Mouse (Mus musculus) heart, embryonic 11.5 days (tissue): Measurements from ENCODE around the gene Rdh5. TPM values are rescaled to one million over a fixed set of nuclear protein-coding genes. Genes with fewer than 3 reads are reported as not detected.

Experiments
- ATAC-seq: fragments of 200-750 bp; cut with Nextera tagmentation; replicated peaks from 2 replicates; pipeline ENCODE4 v1.8.0; 2017; ENCODE audit warnings: moderate library complexity; ENCODE audit not compliant: insufficient number of reproducible peaks, low FRiP score, low TSS enrichment
- H3K27ac ChIP-seq: fragments of 300-500 bp; sonication (generic); 2 replicates; pipeline ENCODE4 v1.5.1; 2014; ENCODE audit warnings: mild to moderate bottlenecking, low read depth, low read length
- H3K27me3 ChIP-seq: fragments of 300-500 bp; sonication (generic); 2 replicates; pipeline ENCODE4 v1.6.1; 2014; ENCODE audit warnings: mild to moderate bottlenecking, low read length, mixed read lengths; ENCODE audit not compliant: control insufficient read depth, insufficient read depth
- H3K36me3 ChIP-seq: fragments of 300-500 bp; sonication (generic); 2 replicates; pipeline ENCODE4 v1.6.1; 2014; ENCODE audit warnings: mild to moderate bottlenecking, low read length, moderate library complexity, mixed read lengths; ENCODE audit not compliant: control insufficient read depth, insufficient read depth
- H3K4me1 ChIP-seq: fragments of 300-500 bp; sonication (generic); 2 replicates; pipeline ENCODE4 v1.6.1; 2014; ENCODE audit warnings: low read length; ENCODE audit not compliant: control insufficient read depth, insufficient read depth
- H3K4me2 ChIP-seq: fragments of 300-500 bp; sonication (generic); 2 replicates; pipeline ENCODE4 v1.6.1; 2014; ENCODE audit warnings: mild to moderate bottlenecking, moderate library complexity
- H3K4me3 ChIP-seq: fragments of 300-500 bp; sonication (generic); 2 replicates; pipeline ENCODE4 v1.5.1; 2014; ENCODE audit warnings: low read depth, low read length
- H3K9ac ChIP-seq: fragments of 300-500 bp; sonication (generic); 2 replicates; pipeline ENCODE4 v1.6.1; 2014; ENCODE audit warnings: mild to moderate bottlenecking, low read depth, low read length, moderate library complexity
- H3K9me3 ChIP-seq: fragments of 300-500 bp; sonication (generic); replicated peaks from 2 replicates; pipeline ENCODE4 v1.6.1; 2016; ENCODE audit warnings: low read length; ENCODE audit not compliant: control insufficient read depth
- WGBS: fragments of 180-500 bp; shearing (Covaris S2); extraction: QIAGEN DNeasy Blood & Tissue Kit; methylation state at CpG from one replicate; pipeline ENCODE4 v1.1.7; 2014; ENCODE audit not compliant: insufficient replicate concordance; 5-methylcytosine and 5-hydroxymethylcytosine counted together
- polyA plus RNA-seq: library from polyadenylated mRNA; unstranded; fragments of >200 nt; fragmentation: Nextera tagmentation; extraction: Ambion mirVana; gene quantifications from 2 replicates; pipeline ENCODE4 v1.2.1, GENCODE M21; 2014

Rdh5 gene
- polyA plus RNA-seq, 1 experiment from 2014 or later: 8.1 TPM

GRCm38 (mm10) chr10:128950208-128950887 is 27.7 kb upstream of the Rdh5 start:
- Histone ChIP-seq H3K4me1 (no peaks in the 10 kb centered on the region), H3K36me3 (no peaks in the 10 kb centered on the region), H3K9me3 (no peaks in the 10 kb centered on the region), H3K4me3 (no peak overlapping the region), H3K27ac (no peak overlapping the region), H3K9ac (no peak overlapping the region), H3K27me3 (no peaks in the 10 kb centered on the region; the same call in 1 of the 2 replicates), H3K4me2 (no peak overlapping the region)
- no peak for ATAC-seq
- WGBS: 61% methylated on average over 16 of the region's 16 CpGs

GRCm38 (mm10) chr10:128947496-128947895 is 24.8 kb upstream of the Rdh5 start:
- H3K4me3 ChIP-seq: no peak overlapping the region
- H3K9ac ChIP-seq: no peak overlapping the region
- H3K27me3 ChIP-seq: peaks cover 3% of the 10 kb centered on the region
- 89% methylated on average over 4 of the region's 4 CpGs for WGBS
- no peak for ATAC-seq
- no peaks in the 10 kb centered on the region for H3K9me3 ChIP-seq
- no peaks in the 10 kb centered on the region for H3K4me1 ChIP-seq
- no peaks in the 10 kb centered on the region for H3K36me3 ChIP-seq
- H3K27ac ChIP-seq: no peak overlapping the region
- H3K4me2 ChIP-seq: no peak overlapping the region

- H3K9me3 ChIP-seq: no peaks in the 10 kb centered on the region
- H3K4me2 ChIP-seq: no peak overlapping the region
- peaks cover 4% of the 10 kb centered on the region for H3K27me3 ChIP-seq
- no peak for ATAC-seq
- H3K36me3 ChIP-seq: no peaks in the 10 kb centered on the region
- H3K4me3 ChIP-seq: no peak overlapping the region
- 13% methylated on average over 3 of the region's 3 CpGs for WGBS
- no peak overlapping the region for H3K9ac ChIP-seq
- no peak overlapping the region for H3K27ac ChIP-seq
- H3K4me1 ChIP-seq: no peaks in the 10 kb centered on the region
These were observed 23.0 kb upstream of the Rdh5 start for GRCm38 (mm10) chr10:128945675-128946074.

GRCm38 (mm10) chr10:128940475-128941061 is 17.9 kb upstream of the Rdh5 start:
- WGBS: 77% methylated on average over 10 of the region's 10 CpGs
- H3K36me3 ChIP-seq: no peaks in the 10 kb centered on the region

GRCm38 (mm10) chr10:128938974-128939373 is 16.3 kb upstream of the Rdh5 start:
- H3K9ac ChIP-seq: no peak overlapping the region
- H3K4me1 ChIP-seq: peaks cover 7% of the 10 kb centered on the region
- 47% methylated on average over 5 of the region's 5 CpGs for WGBS
- no peak overlapping the region for H3K4me3 ChIP-seq
- no peak for ATAC-seq
- no peak overlapping the region for H3K27ac ChIP-seq
- H3K4me2 ChIP-seq: no peak overlapping the region
- no peaks in the 10 kb centered on the region for H3K36me3 ChIP-seq
- peaks cover 17% of the 10 kb centered on the region for H3K27me3 ChIP-seq
- no peaks in the 10 kb centered on the region for H3K9me3 ChIP-seq

More at GRCm38 (mm10) chr10:128940475-128941061, 17.9 kb upstream of the Rdh5 start:
- Histone ChIP-seq H3K9ac (no peak overlapping the region), H3K4me2 (no peak overlapping the region), H3K4me1 (no peaks in the 10 kb centered on the region), H3K27me3 (peaks cover 6% of the 10 kb centered on the region; the same call in 1 of the 2 replicates), H3K27ac (no peak overlapping the region), H3K4me3 (no peak overlapping the region), H3K9me3 (no peaks in the 10 kb centered on the region)
- no peak for ATAC-seq

GRCm38 (mm10) chr10:128938457-128938856 is 15.8 kb upstream of the Rdh5 start:
- no peak for ATAC-seq
- WGBS: 77% methylated on average over 9 of the region's 9 CpGs
- H3K4me3 ChIP-seq: no peak overlapping the region
- no peaks in the 10 kb centered on the region for H3K9me3 ChIP-seq
- H3K4me2 ChIP-seq: no peak overlapping the region
- peaks cover 11% of the 10 kb centered on the region for H3K4me1 ChIP-seq
- H3K9ac ChIP-seq: no peak overlapping the region
- peaks cover 23% of the 10 kb centered on the region for H3K27me3 ChIP-seq
- no peaks in the 10 kb centered on the region for H3K36me3 ChIP-seq
- no peak overlapping the region for H3K27ac ChIP-seq

GRCm38 (mm10) chr10:128937756-128938390 is 15.2 kb upstream of the Rdh5 start:
- Histone ChIP-seq H3K27me3 (peaks cover 28% of the 10 kb centered on the region), H3K4me1 (peaks cover 13% of the 10 kb centered on the region), H3K9ac (no peak overlapping the region), H3K27ac (no peak overlapping the region), H3K4me2 (no peak overlapping the region), H3K9me3 (no peaks in the 10 kb centered on the region), H3K36me3 (no peaks in the 10 kb centered on the region), H3K4me3 (no peak overlapping the region)
- ATAC-seq: no peak
- WGBS: 63% methylated on average over 12 of the region's 12 CpGs

- WGBS: 71% methylated on average over 8 of the region's 8 CpGs
- no peak for ATAC-seq
- H3K27me3 ChIP-seq: peaks cover 33% of the 10 kb centered on the region
These were observed 13.2 kb upstream of the Rdh5 start for GRCm38 (mm10) chr10:128935826-128936440.

More at GRCm38 (mm10) chr10:128935826-128936440, 13.2 kb upstream of the Rdh5 start:
- Histone ChIP-seq H3K36me3 (no peaks in the 10 kb centered on the region), H3K9ac (no peak overlapping the region), H3K9me3 (no peaks in the 10 kb centered on the region), H3K27ac (no peak overlapping the region), H3K4me2 (no peak overlapping the region), H3K4me3 (no peak overlapping the region), H3K4me1 (peaks cover 13% of the 10 kb centered on the region)
